Mouse (Mus musculus): Measurements from ENCODE around the gene Prune1. TPM values are rescaled to one million over a fixed set of nuclear protein-coding genes. Genes with fewer than 3 reads are reported as not detected.

Prune1 gene
- total and polyA plus RNA-seq, 3 experiments = 8.4 to 9.1 (median 8.5) TPM

DNA sequence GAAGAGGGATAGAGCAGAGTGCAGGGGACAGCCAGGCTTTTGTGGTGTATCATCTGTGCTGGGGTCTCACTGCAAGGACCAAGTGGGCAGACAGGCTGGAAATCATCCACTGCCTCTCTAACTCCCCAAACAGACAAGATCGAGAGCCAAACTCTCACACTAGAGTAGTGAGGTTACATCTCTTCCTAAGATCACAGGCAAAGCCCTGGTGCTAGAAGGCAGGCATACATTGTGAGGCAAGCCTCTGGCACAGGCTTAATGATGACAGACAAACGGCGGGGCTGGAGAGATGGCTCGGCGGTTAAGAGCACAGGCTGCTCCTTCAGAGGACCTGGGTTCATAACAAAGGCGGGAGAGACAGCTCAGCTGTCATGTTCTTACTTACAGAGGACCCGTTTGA, 31.6 kb upstream of the Prune1 start:
- Histone ChIP-seq H3K4me2 (ENCODE audit: insufficient read depth, low read depth, poor library complexity, severe bottlenecking) (peak overlapping the region; percentile 95), H3K79me2 (replicated peaks; ENCODE audit: control insufficient read depth, extremely low read depth, insufficient read depth, poor library complexity, severe bottlenecking) (peaks cover 31% of the 10 kb centered on the region), H3K4me3 (replicated peaks in 1 of 3; ENCODE audit: low read depth in 2 of 3, low read length in 2 of 3, poor library complexity in 1 of 3) (peak overlapping the region; percentile 25 to 85 (median 79)), H3K27me3 (replicated peaks) (no peaks in the 10 kb centered on the region), H3K9me3 (replicated peaks; ENCODE audit: low read length) (no peaks in the 10 kb centered on the region), H3K4me1 (ENCODE audit: control insufficient read depth in 1 of 2, insufficient read depth in 2 of 2) (peaks cover 15 to 39% of the 10 kb centered on the region in 2 experiments), H3K9ac (ENCODE audit: insufficient read depth, low read depth) (peak overlapping the region; percentile 97), H3K36me3 (replicated peaks in 1 of 2; ENCODE audit: control insufficient read depth in 1 of 2, insufficient read depth in 1 of 2, low read length in 1 of 2) (peaks cover 0 to 10% of the 10 kb centered on the region in 2 experiments), H3K27ac (ENCODE audit: insufficient read depth, low read depth) (peak overlapping the region; percentile 85)
- dilution Hi-C loops (cut with MboI; ENCODE audit: extremely low pct_ligation_motif_present, extremely low pct_unique_long_range_greater_than_20kb, low sequenced_read_pairs) = no loop called here
- DNase-seq (ENCODE audit: extremely low read depth) = no peak
- TF ChIP-seq TBP (conservative IDR thresholded peaks at IDR 0.05; ENCODE audit: low read depth, low read length) = 0 out of 2 replicates have a peak, but pooled peaks have one; percentile 3
- peak; percentile 51; the same call in 1 of the 2 replicates for TF ChIP-seq MXI1 (IDR thresholded peaks at IDR 0.05; ENCODE audit: low read depth, low read length)
- 0 out of 2 replicates have a peak, but pooled peaks have one; percentile 38 for TF ChIP-seq MAX (IDR thresholded peaks at IDR 0.05; ENCODE audit: low read length)
- TF ChIP-seq KAT2A (IDR thresholded peaks at IDR 0.05; ENCODE audit: insufficient replicate concordance, low read length) = no peak
- no peak for TF ChIP-seq CHD2 (IDR thresholded peaks at IDR 0.05; ENCODE audit: low read length)
- in situ Hi-C loops (cut with MboI; ENCODE audit: low pct_ligation_motif_present, low pct_unique_long_range_greater_than_20kb, low sequenced_read_pairs) = no loop called here

DNA sequence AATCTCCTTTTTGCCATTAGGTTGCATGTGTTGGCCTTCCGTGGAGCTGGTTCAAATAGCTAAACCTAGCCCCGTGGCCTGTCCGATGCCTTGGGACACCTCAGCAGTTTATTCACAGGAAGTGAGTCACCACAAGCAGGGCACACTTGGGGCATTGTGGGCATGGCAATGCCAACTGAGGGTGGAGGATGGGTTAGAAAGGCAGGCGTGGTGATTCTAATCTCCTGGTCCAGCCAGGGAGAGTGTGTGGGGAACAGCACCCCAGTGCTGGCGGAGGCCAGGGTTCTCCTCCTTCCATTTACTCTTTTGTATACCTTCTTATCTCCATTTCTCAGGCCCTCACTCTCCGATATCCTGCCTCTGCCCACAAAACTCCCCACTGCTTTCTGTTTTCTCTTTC, 30.7 kb upstream of the Prune1 start:
- Histone ChIP-seq H3K79me2 (replicated peaks; ENCODE audit: control insufficient read depth, extremely low read depth, insufficient read depth, poor library complexity, severe bottlenecking) (peaks cover 23% of the 10 kb centered on the region), H3K4me1 (ENCODE audit: control insufficient read depth in 1 of 2, insufficient read depth in 2 of 2) (peaks cover 14 to 32% of the 10 kb centered on the region in 2 experiments), H3K4me3 (replicated peaks in 1 of 3; ENCODE audit: low read depth in 2 of 3, low read length in 2 of 3, poor library complexity in 1 of 3) (peak overlapping the region in 1 of 3 experiments; percentile 20), H3K9ac (ENCODE audit: insufficient read depth, low read depth) (peak overlapping the region; percentile 97), H3K9me3 (replicated peaks; ENCODE audit: low read length) (no peaks in the 10 kb centered on the region), H3K27me3 (replicated peaks) (no peaks in the 10 kb centered on the region), H3K4me2 (ENCODE audit: insufficient read depth, low read depth, poor library complexity, severe bottlenecking) (peak overlapping the region; percentile 95), H3K36me3 (replicated peaks in 1 of 2; ENCODE audit: control insufficient read depth in 1 of 2, insufficient read depth in 1 of 2, low read length in 1 of 2) (peaks cover 0 to 4% of the 10 kb centered on the region in 2 experiments), H3K27ac (ENCODE audit: insufficient read depth, low read depth) (peak overlapping the region; percentile 72)
- DNase-seq (ENCODE audit: extremely low read depth) = no peak
- in situ Hi-C loops (cut with MboI; ENCODE audit: low pct_ligation_motif_present, low pct_unique_long_range_greater_than_20kb, low sequenced_read_pairs) (no loop called here), dilution Hi-C loops (cut with MboI; ENCODE audit: extremely low pct_ligation_motif_present, extremely low pct_unique_long_range_greater_than_20kb, low sequenced_read_pairs) (no loop called here)
- TF ChIP-seq POLR2A (IDR thresholded peaks at IDR 0.05; ENCODE audit: low read depth, low read length) (peak; percentile 56), ELF1 (IDR thresholded peaks at IDR 0.05; ENCODE audit: low read depth, low read length) (0 out of 2 replicates have a peak, but pooled peaks have one; percentile 28), ZKSCAN1 (IDR thresholded peaks at IDR 0.05; ENCODE audit: borderline replicate concordance, low read depth, low read length) (no peak), RAD21 (IDR thresholded peaks at IDR 0.05; ENCODE audit: low read depth, low read length) (no peak), UBTF (IDR thresholded peaks at IDR 0.05; ENCODE audit: low read depth, low read length) (no peak), MAX (IDR thresholded peaks at IDR 0.05; ENCODE audit: low read length) (no peak), ZMIZ1 (IDR thresholded peaks at IDR 0.05; ENCODE audit: low read depth, low read length) (no peak), GABPA (IDR thresholded peaks at IDR 0.05; ENCODE audit: insufficient replicate concordance, low read depth, low read length) (no peak), JUND (conservative IDR thresholded peaks at IDR 0.05; ENCODE audit: low read depth, low read length) (no peak), ZC3H11A (IDR thresholded peaks at IDR 0.05; ENCODE audit: low read depth, low read length) (no peak), KAT2A (IDR thresholded peaks at IDR 0.05; ENCODE audit: insufficient replicate concordance, low read length) (no peak), EP300 (IDR thresholded peaks at IDR 0.05; ENCODE audit: low read length) (no peak), ETS1 (conservative IDR thresholded peaks at IDR 0.05; ENCODE audit: low read depth, low read length) (no peak), MEF2A (IDR thresholded peaks at IDR 0.05; ENCODE audit: borderline replicate concordance, low read depth, low read length) (no peak), IRF4 (IDR thresholded peaks at IDR 0.05; ENCODE audit: low read depth, low read length) (no peak), ZNF384 (IDR thresholded peaks at IDR 0.05; ENCODE audit: low read depth, low read length) (no peak; the same call in 1 of the 2 replicates), USF1 (IDR thresholded peaks at IDR 0.05; ENCODE audit: low read depth, low read length) (no peak), E2F4 (IDR thresholded peaks at IDR 0.05; ENCODE audit: insufficient replicate concordance, low read depth, low read length) (no peak), HCFC1 (IDR thresholded peaks at IDR 0.05; ENCODE audit: low read depth, low read length) (no peak), BHLHE40 (IDR thresholded peaks at IDR 0.05; ENCODE audit: low read depth, low read length) (peak; percentile 48; the same call in 1 of the 2 replicates), SIN3A (IDR thresholded peaks at IDR 0.05; ENCODE audit: low read length) (no peak), PAX5 (IDR thresholded peaks at IDR 0.05; ENCODE audit: low read length) (no peak), JUN (IDR thresholded peaks at IDR 0.05; ENCODE audit: insufficient read depth, low read depth, low read length) (no peak), RCOR1 (conservative IDR thresholded peaks at IDR 0.05; ENCODE audit: low read depth, low read length) (no peak), USF2 (conservative IDR thresholded peaks at IDR 0.05; ENCODE audit: low read depth, low read length) (no peak), MAZ (IDR thresholded peaks at IDR 0.05; ENCODE audit: low read depth, low read length) (no peak), CHD2 (IDR thresholded peaks at IDR 0.05; ENCODE audit: low read length) (peak; percentile 55; the same call in 1 of the 2 replicates), MAFK (IDR thresholded peaks at IDR 0.05; ENCODE audit: insufficient replicate concordance, low read length) (no peak), CHD1 (IDR thresholded peaks at IDR 0.05; ENCODE audit: low read depth, low read length) (peak; percentile 83), CTCF (conservative IDR thresholded peaks at IDR 0.05 in 1 of 2, IDR thresholded peaks at IDR 0.05 in 1 of 2; ENCODE audit: low read depth in 2 of 2, low read length in 2 of 2) (no peak), TBP (conservative IDR thresholded peaks at IDR 0.05; ENCODE audit: low read depth, low read length) (no peak), MXI1 (IDR thresholded peaks at IDR 0.05; ENCODE audit: low read depth, low read length) (no peak)
